Mouse (Mus musculus): Measurements from ENCODE around the gene Mrnip. TPM values are rescaled to one million over a fixed set of nuclear protein-coding genes. Genes with fewer than 3 reads are reported as not detected.
"Not testable (repeated sequence)": the region's sequence is repeated elsewhere in the genome, so short reads cannot be mapped to it uniquely, and the experiment has no call there.

Gene Mrnip
- 20.8 and 22.9 TPM in 2 replicates for polyA plus RNA-seq (2015; fragmentation: Nextera tagmentation; extraction: Ambion mirVana)

- H3K9me3 ChIP-seq (replicated peaks; ENCODE audit: low read length); DNase-seq (ENCODE audit: low spot score); H3K4me1 ChIP-seq (replicated peaks; ENCODE audit: insufficient read depth, low read length); H3K27me3 ChIP-seq (ENCODE audit: insufficient read depth, low read length): not testable (repeated sequence)
- Histone ChIP-seq H3K9ac (ENCODE audit: low read depth, low read length) (peak within 1 kb of the TSS; percentile 69), H3K27ac (peak within 1 kb of the TSS; percentile 73), H3K36me3 (ENCODE audit: insufficient read depth, low read length) (peaks cover 25% of the 10 kb centered on the region), H3K4me2 (ENCODE audit: low read length) (peak within 1 kb of the TSS; percentile 83), H3K4me3 (replicated peaks; ENCODE audit: low read depth, low read length) (peak within 1 kb of the TSS; percentile 69)
- 5% methylated on average over 19 of the region's 19 CpGs for WGBS
- 0 out of 2 replicates have a peak, but pooled peaks have one; percentile 4 for ATAC-seq (replicated peaks; ENCODE audit: low FRiP score, low read depth)
These were observed at the start of gene Mrnip for GRCm38 (mm10) chr11:50174111-50174729. Mrnip (plus strand) TSS chr11:50174444.

GRCm38 (mm10) chr11:50127781-50128180 is 46.5 kb upstream of the Mrnip start:
- Histone ChIP-seq H3K36me3 (ENCODE audit: insufficient read depth, low read length) (no peaks in the 10 kb centered on the region), H3K4me1 (replicated peaks; ENCODE audit: insufficient read depth, low read length) (0 out of 2 replicates have a peak, but pooled peaks cover 6% of the 10 kb centered on the region), H3K27ac (no peak overlapping the region), H3K9ac (ENCODE audit: low read depth, low read length) (no peak overlapping the region), H3K4me3 (replicated peaks; ENCODE audit: low read depth, low read length) (no peak overlapping the region), H3K9me3 (replicated peaks; ENCODE audit: low read length) (no peaks in the 10 kb centered on the region), H3K27me3 (ENCODE audit: insufficient read depth, low read length) (no peaks in the 10 kb centered on the region), H3K4me2 (ENCODE audit: low read length) (peak overlapping the region; percentile 33)
- DNase-seq (ENCODE audit: low spot score) = no peak
- WGBS = 7% methylated on average over 10 of the region's 10 CpGs
- TF ChIP-seq CTCF (IDR thresholded peaks at IDR 0.05; ENCODE audit: low read depth) = no peak
- ATAC-seq (replicated peaks; ENCODE audit: low FRiP score, low read depth) = no peak

GRCm38 (mm10) chr11:50130811-50131766 is 43.2 kb upstream of the Mrnip start, which contains the start of gene Tbc1d9b:
Tbc1d9b (plus strand) TSS chr11:50131396.
- Histone ChIP-seq H3K9me3 (replicated peaks; ENCODE audit: low read length) (no peaks in the 10 kb centered on the region), H3K36me3 (ENCODE audit: insufficient read depth, low read length) (0 out of 2 replicates have a peak, but pooled peaks cover 6% of the 10 kb centered on the region), H3K4me1 (replicated peaks; ENCODE audit: insufficient read depth, low read length) (0 out of 2 replicates have a peak, but pooled peaks cover 6% of the 10 kb centered on the region), H3K27ac (peak within 1 kb of the TSS; percentile 85), H3K27me3 (ENCODE audit: insufficient read depth, low read length) (no peaks in the 10 kb centered on the region), H3K4me3 (replicated peaks; ENCODE audit: low read depth, low read length) (peak within 1 kb of the TSS; percentile 92), H3K4me2 (ENCODE audit: low read length) (peak within 1 kb of the TSS; percentile 89), H3K9ac (ENCODE audit: low read depth, low read length) (peak within 1 kb of the TSS; percentile 96)
- under 1% methylated on average over 77 of the region's 77 CpGs for WGBS
- TF ChIP-seq CTCF (IDR thresholded peaks at IDR 0.05; ENCODE audit: low read depth) = peak; percentile 72
- peak; percentile 96 for DNase-seq (ENCODE audit: low spot score)
- peak; percentile 92 for ATAC-seq (replicated peaks; ENCODE audit: low FRiP score, low read depth)

GRCm38 (mm10) chr11:50131801-50132201 is 42.4 kb upstream of the Mrnip start:
- peak; percentile 28 for DNase-seq (ENCODE audit: low spot score)

GRCm38 (mm10) chr11:50132265-50132664 is 42.0 kb upstream of the Mrnip start:
- WGBS = 83% methylated on average over 6 of the region's 6 CpGs
- Histone ChIP-seq H3K4me3 (replicated peaks; ENCODE audit: low read depth, low read length) (peak overlapping the region; percentile 92), H3K9ac (ENCODE audit: low read depth, low read length) (peak overlapping the region; percentile 96), H3K27me3 (ENCODE audit: insufficient read depth, low read length) (no peaks in the 10 kb centered on the region), H3K9me3 (replicated peaks; ENCODE audit: low read length) (no peaks in the 10 kb centered on the region), H3K36me3 (ENCODE audit: insufficient read depth, low read length) (0 out of 2 replicates have a peak, but pooled peaks cover 14% of the 10 kb centered on the region), H3K4me1 (replicated peaks; ENCODE audit: insufficient read depth, low read length) (0 out of 2 replicates have a peak, but pooled peaks cover 6% of the 10 kb centered on the region), H3K27ac (no peak overlapping the region), H3K4me2 (ENCODE audit: low read length) (peak overlapping the region; percentile 89)
- ATAC-seq (replicated peaks; ENCODE audit: low FRiP score, low read depth) (no peak), DNase-seq (ENCODE audit: low spot score) (no peak)
- no peak for TF ChIP-seq CTCF (IDR thresholded peaks at IDR 0.05; ENCODE audit: low read depth)

More at GRCm38 (mm10) chr11:50131801-50132201, 42.4 kb upstream of the Mrnip start:
- 0 out of 2 replicates have a peak, but pooled peaks cover 6% of the 10 kb centered on the region for H3K4me1 ChIP-seq (replicated peaks; ENCODE audit: insufficient read depth, low read length)
- H3K4me3 ChIP-seq (replicated peaks; ENCODE audit: low read depth, low read length) = peak overlapping the region; percentile 92
- no peaks in the 10 kb centered on the region for H3K27me3 ChIP-seq (ENCODE audit: insufficient read depth, low read length)
- H3K9me3 ChIP-seq (replicated peaks; ENCODE audit: low read length) = no peaks in the 10 kb centered on the region
- peak overlapping the region; percentile 96 for H3K9ac ChIP-seq (ENCODE audit: low read depth, low read length)
- TF ChIP-seq CTCF (IDR thresholded peaks at IDR 0.05; ENCODE audit: low read depth) = no peak
- 0 out of 2 replicates have a peak, but pooled peaks cover 13% of the 10 kb centered on the region for H3K36me3 ChIP-seq (ENCODE audit: insufficient read depth, low read length)
- no peak for ATAC-seq (replicated peaks; ENCODE audit: low FRiP score, low read depth)
- peak overlapping the region; percentile 89 for H3K4me2 ChIP-seq (ENCODE audit: low read length)
- H3K27ac ChIP-seq = peak overlapping the region; percentile 85; the same call in 1 of the 2 replicates
- 8% methylated on average over 10 of the region's 10 CpGs for WGBS
